Mouse (Mus musculus) layer of hippocampus, adult 9-10 months (tissue): ENCODE measurements around the gene Cd164.

Source experiments
- DNase-seq: peaks from one replicate; pipeline ENCODE4 v3.0.0; 2022; ENCODE audit warnings: low spot score

The Cd164 gene

DNA sequence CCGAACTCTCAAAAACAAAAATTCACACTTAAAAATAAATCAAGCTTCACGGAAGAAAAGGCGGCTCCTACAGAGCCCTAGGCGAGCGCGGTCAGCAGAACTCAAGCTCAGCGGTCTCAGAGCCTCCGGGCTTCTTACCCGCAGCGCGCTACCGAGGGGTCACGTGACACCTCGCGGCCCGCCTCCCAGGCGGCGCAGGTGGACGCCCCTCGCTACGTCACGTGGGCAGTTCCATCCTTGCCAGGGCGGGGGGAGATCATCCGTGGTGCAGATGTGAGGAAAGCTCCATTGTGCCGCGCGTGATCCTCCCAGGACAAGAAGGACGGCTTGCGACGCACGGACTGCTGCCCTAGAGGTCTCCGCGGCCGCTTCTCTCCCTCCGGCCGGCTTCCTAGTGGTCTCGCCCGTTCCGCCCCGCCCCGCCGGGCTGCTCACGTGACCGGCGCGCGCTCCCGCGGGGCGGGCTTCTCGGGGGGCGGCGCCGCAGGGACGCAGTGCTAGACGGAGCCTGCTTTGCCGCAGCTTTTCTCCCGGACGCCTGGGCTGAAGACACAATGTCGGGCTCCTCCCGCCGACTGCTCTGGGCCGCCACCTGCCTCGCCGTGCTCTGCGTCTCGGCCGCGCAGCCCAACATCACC is at the start of gene Cd164:
Gene Cd164, plus strand, starts transcription at position 434 of the 638 bp plus-strand sequence.
- peak; percentile 78 for DNase-seq

- no peak for DNase-seq
Observed at GRCm38 (mm10) chr10:41470693-41471092, 48.5 kb upstream of the Cd164 start.

- no peak for DNase-seq
Observed at GRCm38 (mm10) chr10:41472534-41472933, 46.7 kb upstream of the Cd164 start.

DNA sequence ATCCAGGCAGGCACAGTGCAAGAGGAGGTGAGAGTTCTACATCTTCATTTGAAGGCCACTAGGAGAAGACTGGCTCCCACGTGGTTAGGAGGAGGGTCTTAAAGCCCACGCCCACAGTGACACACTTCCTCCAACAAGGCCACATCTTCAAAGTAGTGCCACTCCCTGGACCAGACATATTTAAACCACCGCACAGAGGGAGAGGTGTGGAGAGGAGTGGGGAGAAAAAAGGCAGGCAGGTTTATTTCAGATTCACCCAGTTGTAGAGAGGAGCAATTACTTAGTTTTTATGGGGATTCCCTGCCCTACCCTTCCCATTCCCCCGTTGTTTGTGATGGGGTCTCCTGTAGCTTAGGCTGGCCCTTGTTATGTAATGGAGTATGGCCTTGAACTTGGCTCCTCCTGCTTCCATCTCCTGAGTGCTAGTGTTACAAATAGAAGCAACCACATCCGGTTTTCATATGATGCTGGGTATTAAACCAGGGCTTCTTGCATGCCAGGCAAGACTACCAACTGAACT is 46.2 kb upstream of the Cd164 start:
- DNase-seq, result no peak

DNA sequence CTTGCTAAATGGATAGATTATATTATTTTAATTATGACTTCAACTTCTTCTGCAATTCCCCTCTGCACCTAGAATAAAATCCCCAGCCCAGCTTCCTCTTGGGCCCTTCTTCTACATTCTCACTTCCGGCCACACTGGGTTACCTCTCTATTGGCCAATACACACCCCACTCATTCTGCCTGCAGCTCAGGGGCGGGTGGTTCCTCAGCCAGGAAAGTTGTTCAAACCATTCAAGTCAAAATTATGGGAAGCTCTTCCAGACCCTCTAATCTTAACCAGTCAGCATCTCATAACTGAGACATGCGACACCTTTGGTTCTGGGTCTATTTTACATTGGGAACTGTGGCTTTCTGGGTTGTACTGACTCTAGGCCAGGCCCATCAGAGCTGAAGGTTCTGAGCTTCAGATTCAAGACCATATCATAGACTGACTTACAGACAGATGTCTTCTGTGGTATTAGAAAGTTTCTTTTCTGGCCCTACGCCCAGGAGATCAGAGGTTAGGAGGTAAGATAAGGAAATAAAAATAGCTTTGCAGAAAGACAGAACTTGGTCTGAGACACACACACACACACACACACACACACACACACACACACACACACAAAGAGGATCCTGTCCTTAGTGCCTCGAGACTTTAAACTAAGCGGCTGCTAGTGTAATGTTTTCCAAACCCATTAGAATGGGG is 45.3 kb upstream of the Cd164 start:
- no peak for DNase-seq

DNA sequence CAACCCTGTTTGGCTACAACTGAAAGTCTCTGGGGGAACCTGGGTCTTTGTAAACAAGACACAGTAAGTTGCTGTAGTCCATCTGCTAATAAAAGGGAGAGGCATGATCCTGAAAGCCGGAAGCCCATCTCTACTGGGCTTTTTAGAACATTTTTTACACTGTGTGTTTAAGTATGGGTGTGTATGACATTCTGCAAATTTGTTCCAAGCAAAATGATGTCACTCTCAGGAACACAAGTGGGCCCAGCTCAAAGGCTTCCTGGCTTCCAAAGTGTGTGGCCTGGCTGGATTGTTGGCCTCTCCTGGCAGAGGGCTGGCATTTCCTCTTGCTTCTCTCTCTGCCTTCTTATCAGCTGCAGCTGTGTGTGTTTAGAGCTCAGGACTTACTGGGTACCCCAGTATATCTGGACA is 44.2 kb upstream of the Cd164 start:
- DNase-seq, result no peak

DNA sequence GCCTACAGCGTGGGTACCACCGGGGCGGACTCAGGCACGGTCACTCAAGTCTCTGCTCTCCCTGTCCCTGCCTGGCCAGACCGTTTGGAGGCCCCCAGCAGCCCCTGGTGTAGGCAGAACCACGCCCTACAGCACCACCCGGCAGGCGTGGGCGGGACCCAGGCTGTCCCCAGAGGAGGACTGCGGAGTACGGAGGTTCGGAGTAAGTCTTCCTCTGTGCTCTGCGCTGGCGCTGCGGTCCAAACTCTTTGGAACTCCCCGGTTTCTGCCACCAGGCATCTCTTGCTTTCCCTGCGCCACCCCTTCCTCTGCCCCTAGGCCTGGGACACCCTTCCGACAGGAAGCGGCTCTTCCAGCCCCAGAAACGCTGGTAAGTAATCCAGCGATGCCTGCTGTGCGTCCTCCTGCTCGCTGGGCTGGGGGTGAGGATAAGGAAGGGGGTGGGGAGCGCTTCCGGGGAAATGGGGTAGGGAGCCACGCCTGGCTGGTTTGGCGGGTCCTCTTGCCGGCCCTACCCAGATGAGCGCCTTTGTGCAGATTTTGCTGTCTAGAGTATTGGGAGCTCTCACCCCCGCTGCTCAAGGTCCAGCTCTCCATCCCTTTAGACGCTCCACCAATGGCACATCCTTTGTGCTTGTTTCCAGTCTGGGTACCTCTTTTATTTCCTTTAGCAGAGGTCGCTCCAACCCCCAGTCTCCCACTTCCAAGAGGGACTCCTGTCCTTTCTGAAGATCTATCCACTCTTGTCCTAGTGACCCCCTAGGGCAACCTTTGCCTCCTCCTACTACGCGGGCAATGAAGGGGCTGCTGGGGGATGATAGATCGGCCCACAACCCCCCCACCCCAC is 42.8 kb upstream of the Cd164 start, which contains the start of gene Mical1:
Gene Mical1, plus strand, starts transcription at position 144 of the 847 bp plus-strand sequence.
- no peak for DNase-seq

DNA sequence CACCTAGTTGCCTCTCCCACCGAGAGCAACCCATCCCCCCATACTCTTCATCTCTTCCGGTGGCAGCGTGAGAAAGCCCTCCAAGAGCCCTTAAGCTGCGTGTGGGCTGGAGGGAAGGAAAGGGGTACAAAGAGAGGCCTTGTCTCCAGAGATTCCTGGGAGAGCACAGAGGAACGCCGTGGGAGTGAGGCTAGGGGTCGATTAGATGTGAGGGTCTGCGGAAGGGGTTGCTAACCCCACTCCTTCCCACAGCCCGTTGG is 42.3 kb upstream of the Cd164 start:
- no peak for DNase-seq

- no peak for DNase-seq
Observed at GRCm38 (mm10) chr10:41477278-41478181, 41.7 kb upstream of the Cd164 start.

DNA sequence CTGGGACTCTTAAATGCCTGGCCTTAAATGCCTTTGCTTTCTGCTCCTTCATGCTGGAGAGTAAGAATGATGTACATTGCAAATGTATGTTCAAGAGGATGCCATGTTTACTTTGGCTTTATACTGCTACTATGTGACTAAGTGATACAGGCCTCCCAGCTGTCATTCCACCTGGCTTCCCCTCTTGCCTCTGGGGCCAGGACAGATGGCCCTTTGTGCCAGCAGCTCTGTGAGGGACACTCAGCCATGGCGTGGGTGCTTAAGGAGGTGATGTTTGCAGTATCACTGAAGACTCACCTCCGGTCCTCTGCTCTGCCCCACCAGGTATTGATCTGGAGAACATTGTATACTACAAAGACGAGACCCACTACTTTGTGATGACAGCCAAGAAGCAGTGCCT is 39.3 kb upstream of the Cd164 start:
- DNase-seq, result no peak

- DNase-seq, result no peak
Observed at GRCm38 (mm10) chr10:41480938-41481880, 38.0 kb upstream of the Cd164 start.

DNA sequence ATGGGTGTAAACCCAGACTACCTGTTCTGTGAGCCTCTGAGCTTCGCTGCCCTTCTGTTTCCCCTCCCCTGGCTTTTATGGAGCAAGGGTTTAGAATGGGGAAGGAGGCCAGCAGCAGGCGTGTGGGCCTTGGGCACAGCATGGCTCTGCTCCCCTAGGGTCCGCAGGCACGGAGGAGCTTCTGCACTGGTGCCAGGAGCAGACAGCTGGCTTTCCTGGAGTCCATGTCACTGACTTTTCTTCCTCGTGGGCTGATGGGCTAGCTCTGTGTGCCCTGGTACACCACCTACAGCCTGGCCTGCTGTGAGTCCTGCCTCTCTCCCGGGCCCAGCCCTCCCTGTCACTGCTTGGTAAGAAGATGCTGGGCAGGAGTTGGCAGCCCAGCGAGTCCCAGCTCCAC is 36.8 kb upstream of the Cd164 start:
- no peak for DNase-seq

GRCm38 (mm10) chr10:41485778-41486177 is 33.4 kb upstream of the Cd164 start:
- no peak for DNase-seq

GRCm38 (mm10) chr10:41486506-41487170 is 32.6 kb upstream of the Cd164 start:
- no peak for DNase-seq

- no peak for DNase-seq
Observed at GRCm38 (mm10) chr10:41488877-41489276, 30.3 kb upstream of the Cd164 start.

DNA sequence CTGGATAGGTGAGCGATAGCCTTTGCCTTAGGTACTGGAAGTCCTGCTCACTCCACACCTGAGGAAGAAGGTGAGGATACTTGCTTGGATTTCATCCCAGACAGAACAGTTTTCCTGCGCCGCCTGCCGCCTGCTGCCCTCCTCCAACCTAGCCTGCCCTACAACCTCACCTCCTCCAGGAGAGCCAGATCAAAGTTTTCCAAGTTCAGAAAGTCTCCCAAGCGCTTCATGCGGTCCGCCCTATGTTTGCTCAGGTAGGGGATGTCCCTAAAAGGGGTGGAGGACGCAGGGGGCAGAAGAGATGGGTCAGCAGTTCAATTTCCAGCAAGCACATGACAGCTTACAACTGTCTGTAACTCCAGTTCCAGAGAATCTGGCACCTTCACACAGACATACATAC is 29.9 kb upstream of the Cd164 start:
- DNase-seq, result no peak

- DNase-seq, result peak; percentile 85
Observed at GRCm38 (mm10) chr10:41489708-41490517, 29.3 kb upstream of the Cd164 start, which contains the start of the genes Smpd2 and Ppil6. Gene Smpd2 (minus strand): TSS chr10:41490369. Gene Ppil6 (plus strand): TSS chr10:41490439.

- DNase-seq, result no peak
Observed at GRCm38 (mm10) chr10:41490518-41490873, 28.7 kb upstream of the Cd164 start.

- no peak for DNase-seq
Observed at GRCm38 (mm10) chr10:41491111-41491510, 28.1 kb upstream of the Cd164 start.
